Mouse (Mus musculus) urinary bladder, postnatal 25 days (tissue): ENCODE measurements around the gene Cyth1.

Experiments
- DNase-seq: peaks from one replicate; pipeline ENCODE4 v3.0.0; 2022; ENCODE audit warnings: low spot score

The Cyth1 gene

DNA sequence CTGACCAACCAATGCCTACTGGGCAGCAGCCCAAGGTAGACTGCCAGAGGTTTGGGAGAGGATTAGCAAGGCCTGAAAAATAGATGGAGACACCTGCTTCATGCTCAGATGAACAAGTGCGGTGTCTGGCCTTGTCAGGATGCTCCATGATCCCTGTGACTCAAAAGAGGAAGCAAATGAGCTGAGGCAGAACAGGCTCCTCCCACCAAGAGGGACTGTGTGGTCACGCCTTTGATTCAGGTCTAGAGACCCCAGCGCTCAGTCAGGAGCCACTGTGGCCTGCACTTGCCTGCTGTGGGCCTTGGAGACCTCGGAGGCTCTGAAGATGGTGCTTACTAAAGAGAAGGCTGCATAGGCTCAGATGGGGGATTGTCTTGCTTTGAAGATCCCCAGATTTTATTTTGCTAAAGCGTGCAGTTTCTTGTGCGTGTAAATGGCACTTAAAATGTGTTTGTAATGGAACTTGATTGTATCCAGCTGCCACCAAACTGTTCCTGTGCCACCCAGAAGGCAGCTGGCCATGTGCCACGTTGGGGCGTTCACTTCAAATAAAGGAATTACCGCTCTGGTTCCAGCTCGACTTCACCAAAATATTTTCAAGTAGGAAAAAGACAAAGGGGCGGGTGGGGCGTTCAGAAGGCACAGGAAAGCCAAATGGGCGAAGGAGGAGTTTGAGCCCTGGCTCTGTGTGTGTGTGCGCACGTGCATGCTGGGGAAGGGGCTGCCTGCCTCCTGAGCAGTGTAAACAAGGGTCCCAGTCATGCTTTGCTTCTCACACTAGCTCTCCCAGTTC lies 6.0 kb upstream of the Cyth1 start:
- DNase-seq = peak; percentile 43

DNA sequence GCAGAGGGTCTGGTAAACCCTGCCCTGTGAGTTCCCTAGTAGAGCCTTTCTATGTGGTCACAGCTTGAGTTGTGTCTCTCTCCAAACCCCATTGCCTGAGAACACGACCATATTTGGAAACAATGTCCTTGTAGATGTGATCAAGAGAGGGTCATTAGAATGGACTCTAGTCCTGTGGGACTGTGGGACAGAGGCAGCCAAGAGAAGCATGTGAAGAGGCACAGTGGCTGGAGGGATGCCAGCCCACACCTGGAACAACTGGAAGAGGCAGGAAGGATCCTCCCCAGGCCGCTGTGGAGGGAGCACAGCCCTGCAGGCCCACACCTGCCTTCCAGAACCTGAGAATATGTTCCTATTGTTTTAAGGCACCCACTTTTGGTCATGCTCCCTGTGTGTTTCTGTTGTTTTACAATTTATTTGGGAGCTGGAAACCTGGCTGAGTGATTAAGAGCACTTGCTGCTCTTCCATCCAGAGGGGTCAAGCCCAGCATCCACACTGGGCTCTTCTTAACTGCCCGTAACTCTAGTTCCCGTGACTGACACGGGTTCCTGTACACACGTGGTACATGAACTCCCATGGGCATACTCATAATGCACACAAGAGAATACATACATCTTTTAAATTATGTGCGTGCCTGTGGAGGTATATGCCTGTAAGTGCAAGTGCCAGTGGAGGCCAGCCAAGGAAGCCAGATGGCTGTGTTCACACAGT lies 5.2 kb upstream of the Cyth1 start:
- no peak for DNase-seq

GRCm38 (mm10) chr11:118249012-118249383 lies 606 bp upstream of the Cyth1 start:
- no peak for DNase-seq

DNA sequence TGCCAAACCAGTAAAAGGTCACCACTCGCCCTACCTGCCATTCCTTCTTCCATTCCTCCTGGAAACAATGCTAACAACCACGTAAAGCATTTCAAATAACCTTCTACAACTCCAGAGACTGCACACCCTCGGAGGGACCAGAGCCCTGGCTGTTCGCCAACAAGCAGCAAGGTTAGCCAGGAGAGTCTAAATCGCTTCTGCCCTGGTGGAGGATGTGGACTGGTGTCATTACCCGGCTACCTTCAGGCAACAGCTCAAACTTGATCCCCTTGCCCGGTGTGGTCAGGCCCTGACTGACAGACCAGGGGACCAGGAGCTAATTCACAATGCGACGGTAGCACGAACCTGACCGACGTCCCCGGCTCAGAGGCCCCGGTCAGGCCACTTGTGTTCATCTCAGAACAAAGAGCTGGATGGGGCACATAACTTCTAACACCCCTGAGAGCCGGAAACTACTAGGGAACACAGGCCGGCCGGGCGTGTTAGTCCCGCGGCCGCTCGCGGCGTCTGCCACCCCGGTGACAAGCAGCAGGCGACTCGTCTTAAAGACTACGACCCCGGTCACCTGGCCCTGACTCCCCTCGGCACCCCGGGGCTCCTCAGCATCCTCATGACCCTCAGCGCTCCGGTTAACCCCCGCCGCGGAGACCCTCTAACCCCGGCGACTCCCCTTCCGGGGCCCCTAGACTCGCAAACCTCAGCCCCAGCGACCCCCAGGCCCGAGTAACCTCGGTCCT lies 865 bp downstream of the Cyth1 start:
- peak; percentile 63 for DNase-seq

GRCm38 (mm10) chr11:118246724-118247123 lies 1.7 kb downstream of the Cyth1 start:
- DNase-seq = no peak

DNA sequence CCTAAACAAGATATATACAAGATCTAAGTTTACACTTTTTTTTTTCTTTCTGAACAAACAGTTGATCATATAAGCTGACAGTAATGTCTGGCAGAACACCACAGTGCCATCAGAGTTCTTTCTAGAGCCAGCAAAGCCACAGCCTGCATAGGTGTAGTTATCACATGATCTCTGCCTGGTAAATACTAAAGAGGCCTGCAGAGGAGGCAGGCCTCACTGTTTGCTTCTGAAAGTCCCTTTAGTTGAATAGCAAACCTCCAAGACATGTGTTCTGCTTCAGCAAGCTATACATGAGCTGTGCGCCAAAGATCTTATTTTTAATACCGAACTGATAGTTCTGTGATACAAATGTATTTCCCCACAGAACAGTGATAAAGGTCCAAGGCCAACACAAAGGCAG lies 3.3 kb downstream of the Cyth1 start:
- no peak for DNase-seq

DNA sequence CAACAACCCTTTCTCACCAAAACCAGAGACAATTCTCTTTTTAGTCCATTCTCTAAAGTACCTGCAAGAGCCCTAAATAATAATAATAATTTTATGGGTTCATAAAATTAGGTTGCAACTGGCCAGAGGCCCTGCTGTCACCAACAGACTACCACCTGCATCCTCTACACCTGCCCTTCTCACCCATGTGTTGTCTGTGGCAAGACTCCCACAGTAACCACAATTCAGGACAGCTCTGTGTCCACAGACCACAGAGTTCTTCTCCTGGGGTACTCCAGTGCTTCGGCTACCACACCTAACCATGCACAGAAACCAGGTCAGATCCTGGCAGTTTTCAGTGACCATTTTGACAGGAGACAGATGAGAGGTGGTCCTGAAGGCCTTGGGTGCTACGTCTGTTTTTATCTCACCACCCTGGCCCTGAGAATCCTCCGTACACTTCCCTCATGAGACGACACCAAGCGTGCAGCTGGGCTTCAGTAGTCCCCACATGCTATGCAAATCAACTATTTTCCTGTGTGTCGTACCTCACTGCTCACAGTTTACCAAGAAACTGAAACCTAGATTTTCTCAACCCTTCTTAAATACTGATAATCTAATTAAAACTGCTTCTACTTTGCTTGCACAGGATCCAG lies 4.6 kb downstream of the Cyth1 start:
- DNase-seq = no peak

GRCm38 (mm10) chr11:118242506-118242905 lies 5.9 kb downstream of the Cyth1 start:
- DNase-seq = no peak

- no peak for DNase-seq
Observed at GRCm38 (mm10) chr11:118240388-118240787, 8.0 kb downstream of the Cyth1 start.

GRCm38 (mm10) chr11:118239281-118240198 lies 8.9 kb downstream of the Cyth1 start:
- DNase-seq = no peak

DNA sequence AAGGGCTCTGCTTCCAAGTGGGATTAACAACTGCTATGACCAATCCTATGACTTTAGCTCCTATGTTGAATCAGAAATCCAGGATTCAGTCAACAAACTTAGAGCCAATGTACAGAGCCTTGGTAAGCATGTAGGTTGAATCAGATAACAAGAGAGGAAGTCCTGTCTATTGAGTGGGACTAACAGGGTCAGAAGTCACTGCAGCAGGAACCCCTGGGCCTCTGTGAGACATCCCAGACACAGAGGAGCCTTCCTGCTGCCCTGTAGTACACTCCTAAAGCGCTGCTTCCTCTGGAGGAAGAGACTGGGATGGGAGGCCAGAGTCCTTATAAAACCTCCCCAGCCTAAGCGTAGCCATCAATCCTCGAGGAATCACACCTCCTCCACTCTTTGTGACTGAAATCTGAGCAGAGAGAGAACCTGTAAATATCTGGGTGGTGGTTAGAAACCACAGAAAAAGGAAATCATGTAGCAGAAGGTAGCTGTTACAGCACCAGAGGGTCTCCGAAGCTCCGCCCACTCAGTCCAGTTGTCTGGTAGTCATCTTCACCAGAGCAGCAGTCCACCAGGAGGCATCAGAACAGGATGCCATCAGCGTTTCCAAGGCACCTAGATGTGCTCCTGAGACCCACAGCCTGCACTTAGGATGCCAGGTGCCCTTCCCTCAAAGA lies 11.7 kb downstream of the Cyth1 start:
- DNase-seq = no peak

- DNase-seq = no peak
Observed at GRCm38 (mm10) chr11:118234929-118235328, 13.5 kb downstream of the Cyth1 start.

DNA sequence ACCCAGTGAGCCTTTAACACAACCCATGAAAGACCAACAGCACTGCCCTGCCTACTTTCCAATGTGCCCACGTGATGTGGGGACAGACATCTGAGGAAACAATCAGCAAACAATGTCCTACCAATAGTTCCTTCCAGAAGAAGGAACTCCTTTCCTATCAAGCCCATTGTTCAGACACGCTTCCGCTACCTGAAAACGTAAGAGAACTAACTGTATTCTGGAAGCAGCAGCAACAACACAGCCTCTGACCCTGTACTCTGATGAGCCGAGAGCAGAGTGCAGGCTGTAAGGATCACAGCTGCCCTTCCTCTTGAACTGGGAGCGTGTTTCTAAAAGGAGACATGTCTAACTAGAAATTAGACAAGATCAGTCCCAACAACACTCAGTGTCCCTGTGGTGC lies 13.9 kb downstream of the Cyth1 start:
- DNase-seq = no peak

DNA sequence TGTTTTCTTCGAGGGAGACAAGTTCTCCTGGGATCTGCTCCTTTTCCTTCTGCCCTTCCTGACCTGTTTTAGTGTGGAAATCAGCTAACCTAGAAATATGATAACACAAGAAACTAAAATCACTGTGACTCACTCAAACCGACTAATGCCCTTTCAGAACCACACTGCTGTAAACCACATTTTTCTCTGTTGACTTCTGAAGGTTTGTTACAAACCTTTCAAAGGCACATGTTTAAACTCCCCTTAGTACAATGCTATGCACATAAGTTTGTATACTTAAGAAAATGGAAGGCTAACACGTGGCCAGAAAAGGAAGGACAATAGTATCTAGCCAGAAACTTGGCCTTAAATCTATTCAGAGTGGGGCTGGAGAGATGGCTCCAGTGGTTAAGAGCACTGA lies 14.5 kb downstream of the Cyth1 start:
- DNase-seq = no peak

DNA sequence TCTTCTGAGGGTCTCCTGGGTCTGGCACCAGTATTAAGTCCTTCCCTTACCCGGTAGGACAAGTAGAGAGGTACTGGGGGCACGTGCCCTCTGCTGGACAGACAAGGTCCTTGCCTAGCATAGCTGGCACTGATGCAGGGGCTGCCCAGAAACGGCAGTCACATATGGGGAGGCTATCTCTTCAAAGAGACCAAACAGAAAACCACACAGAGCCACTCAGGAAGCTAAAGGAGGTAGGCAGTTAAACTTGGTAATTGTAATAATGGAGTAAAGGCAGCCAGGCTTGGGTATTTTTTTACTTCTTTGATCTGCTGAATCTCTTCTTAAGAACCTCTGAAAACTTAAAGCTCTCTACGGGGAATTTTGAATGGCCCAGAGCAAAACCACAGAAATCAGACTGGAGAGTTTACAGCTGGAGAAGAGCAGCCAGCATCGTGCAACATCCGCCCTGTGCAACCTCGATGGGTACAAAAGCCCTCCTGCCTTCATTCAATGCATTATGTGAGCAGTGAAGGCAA lies 16.0 kb downstream of the Cyth1 start:
- no peak for DNase-seq

DNA sequence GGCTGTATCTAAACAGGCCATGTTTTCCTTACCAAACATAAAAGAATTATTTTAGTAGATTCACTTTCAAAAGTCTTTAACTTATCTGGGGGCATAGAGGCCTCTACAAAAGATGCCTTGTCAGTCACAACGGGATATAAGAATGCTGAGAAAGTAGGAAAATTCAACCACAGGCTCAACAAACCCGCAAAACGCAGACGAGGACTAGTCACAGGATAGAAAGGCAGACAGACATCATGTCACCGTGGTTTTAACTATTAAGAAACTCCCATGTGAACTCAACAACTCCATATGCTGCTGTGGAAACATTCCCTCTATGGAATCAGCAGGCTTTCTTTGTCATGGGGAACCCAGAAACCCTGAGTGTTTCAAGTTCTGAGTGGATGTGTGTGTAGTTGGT lies 18.5 kb downstream of the Cyth1 start:
- no peak for DNase-seq

GRCm38 (mm10) chr11:118227650-118228049 lies 20.7 kb downstream of the Cyth1 start:
- no peak for DNase-seq

GRCm38 (mm10) chr11:118226850-118227249 lies 21.5 kb downstream of the Cyth1 start:
- DNase-seq = no peak

GRCm38 (mm10) chr11:118225862-118226261 lies 22.5 kb downstream of the Cyth1 start:
- no peak for DNase-seq

DNA sequence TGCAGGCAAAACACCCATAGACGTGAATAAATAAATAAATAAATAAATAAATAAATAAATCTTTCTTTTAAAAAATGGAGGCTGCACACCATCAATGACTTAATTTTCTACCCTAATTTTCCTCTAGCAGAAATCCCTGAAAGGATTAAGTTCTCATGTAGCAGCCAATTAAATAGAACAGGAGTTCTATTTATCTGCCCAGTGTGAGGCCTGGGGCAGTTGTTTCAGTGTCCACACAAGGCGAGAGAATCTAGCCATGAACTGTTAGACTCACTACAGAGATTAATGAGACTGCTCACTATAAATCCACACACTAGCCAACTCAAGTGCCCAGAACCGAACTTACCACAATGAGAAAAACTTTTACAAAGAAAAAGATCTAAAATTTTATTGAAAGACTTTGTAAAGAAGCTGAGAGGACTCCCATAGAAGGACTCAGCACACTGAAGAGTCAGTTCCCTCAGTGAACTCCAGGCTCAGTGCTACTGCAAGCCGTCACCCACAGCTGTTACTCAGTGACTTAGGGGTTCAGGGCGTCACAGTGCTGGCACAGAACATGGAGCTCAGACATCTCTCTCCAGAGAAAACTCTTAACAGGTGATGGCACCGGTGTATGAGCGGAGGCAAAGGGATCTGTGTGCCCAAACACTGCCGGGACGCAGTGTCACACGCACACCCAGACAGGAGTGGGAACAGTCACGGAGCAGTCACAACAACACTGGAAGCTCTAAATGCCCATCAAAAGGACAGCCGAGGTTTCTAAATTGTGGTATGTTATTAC lies 23.1 kb downstream of the Cyth1 start:
- DNase-seq = no peak
